Mouse (Mus musculus): Measurements from ENCODE around the gene Plcg2. TPM values are rescaled to one million over a fixed set of nuclear protein-coding genes. Genes with fewer than 3 reads are reported as not detected.

The Plcg2 gene
- polyA plus RNA-seq, 1 experiment from 2014 or later = 6.0 TPM

DNA sequence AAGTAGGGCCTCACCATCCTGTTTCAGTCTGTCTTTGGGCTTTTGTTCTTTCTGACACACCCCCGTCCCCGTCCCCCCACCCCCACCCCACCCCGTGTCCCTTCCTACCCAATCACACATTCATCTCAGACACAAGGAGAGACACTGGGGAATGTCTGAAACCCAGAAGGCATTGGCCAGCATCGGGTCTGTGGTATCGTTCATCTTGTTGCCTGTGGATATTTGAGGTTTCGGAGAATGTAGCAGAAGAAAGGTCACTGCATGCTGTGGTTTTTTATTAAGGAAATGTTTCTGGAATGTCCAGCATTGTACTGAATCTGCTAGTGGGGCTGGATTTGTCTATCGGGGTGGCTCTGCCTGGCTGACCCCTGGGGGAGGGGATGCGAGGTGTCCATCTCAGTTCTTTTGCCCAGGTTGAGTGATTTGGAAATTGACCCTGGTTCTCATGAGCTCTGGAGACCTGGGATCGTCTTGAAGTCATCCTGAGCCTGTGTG lies 78.2 kb downstream of the Plcg2 start:
- WGBS = 85% methylated on average over 9 of the region's 9 CpGs

DNA sequence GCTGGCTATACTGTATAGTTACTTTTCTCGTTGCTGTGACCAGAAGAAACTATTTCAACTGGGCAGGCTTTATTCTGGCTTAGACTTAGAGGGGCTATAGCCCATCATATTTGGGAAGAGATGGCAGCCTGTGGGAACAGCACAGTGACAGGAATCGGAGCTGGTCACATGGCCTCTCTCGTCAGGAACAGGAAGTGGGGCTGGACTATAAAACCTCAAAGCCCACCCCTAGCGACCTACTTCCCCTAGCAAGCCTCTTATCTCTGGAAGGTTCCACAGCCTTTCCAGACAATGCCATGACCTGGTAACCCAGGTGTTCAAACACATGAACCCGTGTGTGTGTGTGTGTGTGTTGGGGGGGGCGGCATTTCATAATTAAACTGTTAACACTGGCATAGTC lies 79.0 kb downstream of the Plcg2 start:
- no peaks in the 10 kb centered on the region for H3K9me3 ChIP-seq (replicated peaks)
- 83% methylated on average over 6 of the region's 6 CpGs for WGBS
- no peaks in the 10 kb centered on the region for H3K36me3 ChIP-seq
- H3K4me1 ChIP-seq = no peaks in the 10 kb centered on the region; the same call in 1 of the 2 replicates
- no peak overlapping the region for H3K27ac ChIP-seq
- H3K27me3 ChIP-seq (ENCODE audit: low read depth, poor library complexity, severe bottlenecking) = no peaks in the 10 kb centered on the region
- no peak overlapping the region for H3K4me3 ChIP-seq
- DNase-seq (ENCODE audit: low spot score) = no peak

More for the DNA sequence above, 78.2 kb downstream of the Plcg2 start:
- no peaks in the 10 kb centered on the region for H3K9me3 ChIP-seq (replicated peaks)
- no peak overlapping the region for H3K27ac ChIP-seq
- no peaks in the 10 kb centered on the region; the same call in 1 of the 2 replicates for H3K4me1 ChIP-seq
- no peak overlapping the region for H3K4me3 ChIP-seq
- no peaks in the 10 kb centered on the region for H3K27me3 ChIP-seq (ENCODE audit: low read depth, poor library complexity, severe bottlenecking)
- no peak for DNase-seq (ENCODE audit: low spot score)
- H3K36me3 ChIP-seq = no peaks in the 10 kb centered on the region

DNA sequence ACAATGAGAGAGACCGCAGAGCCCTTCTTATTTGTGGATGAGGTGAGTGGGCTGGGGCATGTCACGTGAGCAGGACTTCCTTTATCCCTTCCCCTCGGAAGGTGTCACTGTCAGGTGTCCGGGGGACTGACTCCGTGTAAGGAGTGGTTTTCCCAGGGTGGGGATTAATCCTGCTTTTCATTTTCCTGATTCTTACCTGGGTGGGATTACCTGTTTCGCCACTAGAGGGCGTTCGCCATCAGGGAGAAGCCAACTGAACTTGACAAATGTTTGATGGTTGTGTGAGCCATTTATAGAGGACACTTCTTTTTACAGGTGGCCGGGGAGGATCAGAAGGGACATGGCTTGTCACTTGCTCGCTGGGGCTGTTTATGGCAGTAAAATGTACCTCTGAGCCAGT lies 79.8 kb downstream of the Plcg2 start:
- H3K36me3 ChIP-seq = no peaks in the 10 kb centered on the region
- H3K9me3 ChIP-seq (replicated peaks) = no peaks in the 10 kb centered on the region
- H3K27ac ChIP-seq = no peak overlapping the region
- H3K27me3 ChIP-seq (ENCODE audit: low read depth, poor library complexity, severe bottlenecking) = no peaks in the 10 kb centered on the region
- no peak for DNase-seq (ENCODE audit: low spot score)
- no peak overlapping the region for H3K4me3 ChIP-seq
- no peaks in the 10 kb centered on the region; the same call in 1 of the 2 replicates for H3K4me1 ChIP-seq
- 61% methylated on average over 10 of the region's 10 CpGs for WGBS

DNA sequence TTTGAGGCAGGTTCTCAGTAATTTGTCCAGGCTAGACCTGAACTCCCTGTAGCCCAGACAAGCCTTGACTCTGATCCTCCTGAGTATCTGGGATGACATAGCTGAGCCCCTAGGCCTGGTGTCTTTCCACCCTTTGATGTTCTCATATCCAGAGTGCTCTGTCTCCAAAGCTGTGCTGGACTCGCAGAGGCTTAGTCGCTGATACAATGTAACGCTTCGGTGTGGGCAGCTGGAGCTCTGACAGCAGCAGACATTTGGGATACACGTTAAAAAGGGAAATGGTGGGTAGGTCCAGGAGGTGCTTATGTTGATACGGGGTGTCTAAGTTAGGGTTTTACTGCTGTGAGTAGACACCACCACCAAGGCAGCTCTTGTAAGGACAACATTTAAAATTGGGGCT lies 80.8 kb downstream of the Plcg2 start:
- 93% methylated on average over 6 of the region's 6 CpGs for WGBS
- no peak for DNase-seq (ENCODE audit: low spot score)
- Histone ChIP-seq H3K4me1 (no peaks in the 10 kb centered on the region; the same call in 1 of the 2 replicates), H3K27me3 (ENCODE audit: low read depth, poor library complexity, severe bottlenecking) (no peaks in the 10 kb centered on the region), H3K4me3 (no peak overlapping the region), H3K36me3 (no peaks in the 10 kb centered on the region), H3K27ac (no peak overlapping the region), H3K9me3 (replicated peaks) (no peaks in the 10 kb centered on the region)

DNA sequence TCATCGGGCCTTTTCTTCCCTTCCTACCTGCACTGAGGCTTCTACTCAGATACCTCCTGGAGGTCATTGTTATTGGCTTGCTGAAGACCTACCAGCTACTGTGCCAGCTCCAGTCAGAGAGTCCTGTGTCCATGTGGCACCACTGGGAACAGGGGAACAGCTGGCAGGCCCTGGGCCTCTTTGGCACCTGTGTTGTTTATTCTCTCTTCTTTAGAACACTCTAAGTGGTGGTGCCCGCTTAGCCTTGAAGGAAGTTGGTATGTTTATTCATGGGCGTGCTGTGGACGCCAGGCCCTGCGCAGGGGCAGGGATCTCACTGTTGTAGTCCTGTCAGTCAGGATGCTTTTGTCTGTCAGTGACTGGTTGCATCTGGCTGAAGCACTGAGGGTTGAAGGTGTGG lies 95.8 kb downstream of the Plcg2 start:
- H3K27me3 ChIP-seq (ENCODE audit: low read depth, poor library complexity, severe bottlenecking) = no peaks in the 10 kb centered on the region
- no peak overlapping the region for H3K4me3 ChIP-seq
- no peaks in the 10 kb centered on the region for H3K9me3 ChIP-seq (replicated peaks)
- H3K27ac ChIP-seq = no peak overlapping the region
- no peaks in the 10 kb centered on the region for H3K4me1 ChIP-seq
- 0 out of 2 replicates have a peak, but pooled peaks cover 6% of the 10 kb centered on the region for H3K36me3 ChIP-seq
- no peak for DNase-seq (ENCODE audit: low spot score)
- 94% methylated on average over 5 of the region's 5 CpGs for WGBS

DNA sequence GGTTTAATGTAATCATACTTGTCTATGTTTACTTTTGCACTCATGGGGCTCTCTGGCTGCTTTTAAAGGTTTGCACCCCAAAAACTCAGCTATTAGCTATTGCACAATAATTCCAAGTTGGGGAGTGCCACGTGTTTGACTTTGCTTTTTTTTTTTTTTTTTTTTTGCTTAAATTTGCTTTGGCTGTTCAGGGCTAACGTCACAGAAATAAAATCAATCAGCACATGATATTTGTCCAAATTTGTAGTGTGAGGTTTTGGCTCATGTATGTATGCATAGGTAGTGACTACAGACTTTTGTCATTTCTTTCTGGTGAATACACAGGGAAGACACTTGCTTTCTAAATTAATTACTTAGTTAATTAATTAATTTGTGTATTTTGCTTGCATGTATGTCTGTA lies 96.9 kb downstream of the Plcg2 start:
- 0 out of 2 replicates have a peak, but pooled peaks cover 6% of the 10 kb centered on the region for H3K36me3 ChIP-seq
- WGBS = 86% methylated on average over 2 of the region's 2 CpGs
- H3K4me1 ChIP-seq = no peaks in the 10 kb centered on the region
- H3K9me3 ChIP-seq (replicated peaks) = no peaks in the 10 kb centered on the region
- no peak for DNase-seq (ENCODE audit: low spot score)
- no peak overlapping the region for H3K4me3 ChIP-seq
- H3K27me3 ChIP-seq (ENCODE audit: low read depth, poor library complexity, severe bottlenecking) = no peaks in the 10 kb centered on the region
- H3K27ac ChIP-seq = no peak overlapping the region

DNA sequence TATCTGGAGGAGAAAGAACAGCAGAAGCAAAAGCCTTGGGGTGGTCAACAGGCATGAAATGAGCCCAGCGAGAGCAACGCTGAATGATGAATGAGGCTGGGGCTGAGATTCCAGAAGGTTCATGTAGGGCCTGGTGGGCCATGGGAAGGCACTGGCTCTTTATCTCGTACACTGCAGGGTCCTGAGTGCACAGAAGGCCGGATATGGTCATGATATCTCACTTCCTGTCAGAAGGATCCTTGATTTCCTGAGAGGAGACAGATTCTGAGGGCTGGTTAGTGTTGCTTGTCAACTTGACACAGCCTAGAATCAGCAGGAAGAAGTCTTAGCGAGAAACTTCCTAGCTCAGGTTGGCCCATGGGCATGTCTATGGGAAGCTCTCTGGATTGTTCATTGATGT lies 98.7 kb downstream of the Plcg2 start:
- Histone ChIP-seq H3K4me1 (no peaks in the 10 kb centered on the region), H3K9me3 (replicated peaks) (no peaks in the 10 kb centered on the region), H3K27me3 (ENCODE audit: low read depth, poor library complexity, severe bottlenecking) (no peaks in the 10 kb centered on the region), H3K27ac (no peak overlapping the region), H3K36me3 (0 out of 2 replicates have a peak, but pooled peaks cover 6% of the 10 kb centered on the region), H3K4me3 (no peak overlapping the region)
- WGBS = 83% methylated on average over 5 of the region's 5 CpGs
- DNase-seq (ENCODE audit: low spot score) = no peak

DNA sequence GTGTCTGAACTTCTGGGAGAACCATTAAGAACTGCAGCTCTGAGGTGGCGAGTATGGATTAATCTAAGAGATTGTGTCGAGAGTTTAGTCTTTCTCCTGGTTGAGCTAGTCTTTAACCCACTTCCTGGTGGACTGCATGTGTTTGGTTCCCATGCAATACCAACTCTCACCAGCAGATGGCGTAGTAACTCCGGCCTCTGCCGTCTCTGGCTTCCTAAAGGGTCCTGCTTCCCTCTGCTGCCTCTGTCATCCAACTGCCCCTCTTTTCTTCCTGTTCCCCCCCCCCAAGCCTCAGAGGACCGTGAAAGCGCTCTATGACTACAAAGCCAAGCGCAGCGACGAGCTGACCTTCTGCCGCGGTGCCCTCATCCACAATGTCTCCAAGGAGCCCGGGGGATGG lies 102.7 kb downstream of the Plcg2 start:
- 81% methylated on average over 13 of the region's 13 CpGs for WGBS
- H3K27ac ChIP-seq = no peak overlapping the region
- no peak overlapping the region for H3K4me3 ChIP-seq
- no peaks in the 10 kb centered on the region for H3K4me1 ChIP-seq
- H3K36me3 ChIP-seq = 0 out of 2 replicates have a peak, but pooled peaks cover 9% of the 10 kb centered on the region
- no peaks in the 10 kb centered on the region for H3K27me3 ChIP-seq (ENCODE audit: low read depth, poor library complexity, severe bottlenecking)
- DNase-seq (ENCODE audit: low spot score) = peak; percentile 44
- no peaks in the 10 kb centered on the region for H3K9me3 ChIP-seq (replicated peaks)

DNA sequence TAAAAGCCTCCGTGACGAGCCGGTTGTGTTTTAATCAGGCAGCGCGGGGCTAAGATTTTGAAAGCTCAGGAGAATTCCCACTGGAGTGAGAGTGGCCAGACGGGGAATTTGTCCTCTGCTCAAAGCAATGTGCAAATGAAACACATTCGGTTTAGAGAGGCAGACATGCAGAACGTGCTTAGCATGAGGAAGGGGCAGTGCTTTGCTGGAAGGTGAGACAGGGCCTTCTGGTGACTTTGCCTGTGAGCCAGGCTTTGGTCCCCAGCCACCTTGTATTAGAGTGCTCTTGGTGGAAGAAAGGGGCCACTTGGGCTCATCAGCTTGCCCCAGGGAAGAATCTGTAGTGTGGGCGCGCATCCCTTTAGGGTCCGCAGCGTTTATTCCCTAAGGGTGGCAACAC lies 106.0 kb downstream of the Plcg2 start:
- Histone ChIP-seq H3K27me3 (ENCODE audit: low read depth, poor library complexity, severe bottlenecking) (no peaks in the 10 kb centered on the region), H3K36me3 (0 out of 2 replicates have a peak, but pooled peaks cover 3% of the 10 kb centered on the region), H3K9me3 (replicated peaks) (no peaks in the 10 kb centered on the region), H3K4me3 (no peak overlapping the region), H3K27ac (no peak overlapping the region), H3K4me1 (no peaks in the 10 kb centered on the region)
- WGBS = 93% methylated on average over 12 of the region's 12 CpGs
- DNase-seq (ENCODE audit: low spot score) = no peak

DNA sequence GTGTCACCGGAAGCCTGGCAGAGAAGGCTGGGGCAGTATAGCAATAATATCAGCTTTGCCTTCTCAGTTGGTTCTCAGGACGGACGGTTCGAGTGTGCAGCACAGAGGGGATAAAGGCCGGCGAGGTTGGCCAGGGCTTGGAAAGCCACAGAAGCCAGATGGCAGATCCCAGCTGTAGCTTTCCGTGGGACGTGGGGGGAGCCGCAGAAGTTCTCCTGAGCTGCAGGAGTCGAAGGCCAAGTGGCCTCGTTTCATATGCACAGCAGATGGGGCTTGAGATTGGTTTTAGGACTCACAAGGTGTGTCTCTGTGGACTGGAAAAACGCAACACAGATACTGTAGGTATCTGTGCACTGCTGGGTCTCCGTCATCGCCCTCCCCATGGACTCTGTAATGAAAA lies 106.6 kb downstream of the Plcg2 start:
- H3K4me1 ChIP-seq = no peaks in the 10 kb centered on the region
- H3K27me3 ChIP-seq (ENCODE audit: low read depth, poor library complexity, severe bottlenecking) = no peaks in the 10 kb centered on the region
- no peak for DNase-seq (ENCODE audit: low spot score)
- 92% methylated on average over 14 of the region's 14 CpGs for WGBS
- H3K9me3 ChIP-seq (replicated peaks) = no peaks in the 10 kb centered on the region
- H3K36me3 ChIP-seq = 0 out of 2 replicates have a peak, but pooled peaks cover 3% of the 10 kb centered on the region
- H3K4me3 ChIP-seq = no peak overlapping the region
- no peak overlapping the region for H3K27ac ChIP-seq

DNA sequence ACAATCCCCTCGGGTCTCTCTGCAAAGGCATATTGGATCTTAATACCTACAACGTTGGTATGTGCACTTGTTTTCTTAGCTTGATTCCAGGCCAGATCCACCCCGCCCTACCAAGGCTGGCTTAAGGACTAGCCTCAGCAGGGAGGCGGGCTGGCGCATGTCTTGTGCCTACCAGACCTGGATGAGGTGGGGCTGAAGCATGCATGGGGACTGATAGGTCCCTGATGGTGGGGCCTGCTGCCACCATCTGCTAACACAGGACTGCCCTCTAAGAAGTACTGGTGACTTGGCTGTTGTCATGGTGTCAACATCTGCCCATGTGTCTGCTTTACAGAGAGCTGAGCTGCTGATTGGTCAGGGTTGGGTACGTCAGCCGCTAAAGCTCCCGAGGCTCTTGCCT lies 107.1 kb downstream of the Plcg2 start:
- H3K36me3 ChIP-seq = 0 out of 2 replicates have a peak, but pooled peaks cover 3% of the 10 kb centered on the region
- H3K4me1 ChIP-seq = no peaks in the 10 kb centered on the region
- H3K27ac ChIP-seq = no peak overlapping the region
- WGBS = 94% methylated on average over 8 of the region's 8 CpGs
- no peaks in the 10 kb centered on the region for H3K9me3 ChIP-seq (replicated peaks)
- H3K4me3 ChIP-seq = no peak overlapping the region
- H3K27me3 ChIP-seq (ENCODE audit: low read depth, poor library complexity, severe bottlenecking) = no peaks in the 10 kb centered on the region
- DNase-seq (ENCODE audit: low spot score) = no peak

DNA sequence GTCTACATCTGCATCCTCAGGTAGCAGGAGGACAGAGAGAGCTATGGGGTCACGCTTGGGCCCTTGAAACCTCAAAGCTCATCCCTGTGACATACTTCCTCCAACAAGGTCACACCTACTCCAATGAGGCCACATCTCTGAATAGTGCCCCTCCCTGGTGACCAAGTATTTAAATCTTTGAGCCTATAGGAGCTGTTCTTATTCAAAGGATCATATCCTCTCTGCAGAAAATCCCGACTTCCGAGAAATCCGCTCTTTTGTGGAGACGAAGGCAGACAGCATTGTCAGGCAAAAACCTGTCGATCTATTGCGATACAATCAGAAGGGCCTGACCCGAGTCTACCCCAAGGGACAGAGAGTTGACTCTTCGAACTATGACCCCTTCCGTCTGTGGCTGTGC lies 112.4 kb downstream of the Plcg2 start:
- H3K4me3 ChIP-seq = no peak overlapping the region
- DNase-seq (ENCODE audit: low spot score) = no peak
- no peaks in the 10 kb centered on the region for H3K36me3 ChIP-seq
- H3K4me1 ChIP-seq = no peaks in the 10 kb centered on the region
- WGBS = 95% methylated on average over 10 of the region's 10 CpGs
- no peak overlapping the region for H3K27ac ChIP-seq
- H3K9me3 ChIP-seq (replicated peaks) = no peaks in the 10 kb centered on the region
- no peaks in the 10 kb centered on the region for H3K27me3 ChIP-seq (ENCODE audit: low read depth, poor library complexity, severe bottlenecking)

DNA sequence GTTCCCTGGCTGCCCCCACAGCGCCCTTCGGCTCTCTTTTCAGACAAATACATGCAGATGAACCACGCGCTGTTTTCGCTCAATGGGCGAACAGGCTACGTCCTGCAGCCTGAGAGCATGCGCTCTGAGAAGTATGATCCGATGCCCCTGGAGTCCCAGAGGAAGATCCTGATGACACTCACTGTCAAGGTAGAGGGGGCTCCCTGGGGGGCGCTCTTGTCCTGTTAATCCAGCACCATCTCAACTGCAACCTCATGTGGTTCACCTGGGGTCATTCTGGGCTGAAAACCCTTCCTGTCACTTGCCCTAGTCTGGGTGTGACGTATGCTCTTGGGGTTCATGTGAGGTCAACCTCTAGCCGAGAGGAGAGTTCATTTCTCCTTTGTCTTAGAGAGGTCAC lies 114.8 kb downstream of the Plcg2 start:
- Histone ChIP-seq H3K36me3 (peaks cover 3% of the 10 kb centered on the region; the same call in 1 of the 2 replicates), H3K4me1 (no peaks in the 10 kb centered on the region), H3K4me3 (no peak overlapping the region), H3K27me3 (ENCODE audit: low read depth, poor library complexity, severe bottlenecking) (no peaks in the 10 kb centered on the region), H3K9me3 (replicated peaks) (0 out of 2 replicates have a peak, but pooled peaks cover 3% of the 10 kb centered on the region), H3K27ac (no peak overlapping the region)
- no peak for DNase-seq (ENCODE audit: low spot score)
- WGBS = 82% methylated on average over 12 of the region's 12 CpGs
